Mouse (Mus musculus) layer of hippocampus, postnatal 25 days (tissue): ENCODE measurements at regions not wholly inside any gene's neighbourhood (a gene's known extent, or its start where the extent isn't known, plus 50 kb on each side); places are given as distances from the start of the nearest gene placed in this dataset.
"Not testable (repeated sequence)": the region's sequence is repeated elsewhere in the genome, so short reads cannot be mapped to it uniquely, and the experiment has no call there.

Source experiments
- DNase-seq, 2 experiments: peaks; one replicate each; pipeline ENCODE4 v3.0.0; 2022; ENCODE audit warnings: mixed read lengths in 2 of 2, low spot score in 1 of 2; ENCODE audit errors: extremely low spot score in 1 of 2

DNA sequence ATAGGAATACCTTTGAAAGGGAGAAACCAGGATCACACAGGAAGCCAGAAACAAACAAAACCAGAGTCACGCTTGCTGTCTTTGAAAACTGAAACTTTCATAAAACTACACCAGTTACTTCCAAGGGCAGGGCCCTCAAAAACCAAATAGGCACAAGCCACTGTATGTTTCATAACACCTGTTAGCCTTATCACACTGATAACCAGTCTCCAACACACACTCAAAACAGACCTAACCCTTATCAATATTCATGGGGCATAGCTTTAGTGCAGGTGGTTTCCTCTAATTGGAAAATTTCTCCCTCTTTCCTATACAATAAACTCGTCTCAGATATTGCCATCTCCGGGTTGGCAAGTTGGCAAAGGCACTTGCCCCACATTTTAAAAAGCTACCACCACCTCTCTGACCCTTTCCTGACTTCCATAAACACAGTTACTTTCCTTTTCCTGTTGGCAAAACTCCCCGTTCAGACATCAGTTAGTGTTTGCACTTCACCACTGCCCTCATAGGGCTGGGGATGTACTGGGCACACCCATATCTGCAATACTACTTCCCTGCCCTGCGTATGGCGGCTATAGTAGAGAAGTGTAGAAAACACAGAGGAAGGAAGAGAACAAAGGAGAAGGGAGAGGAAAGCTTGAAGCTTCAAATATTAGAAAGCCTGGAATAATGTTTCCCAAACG, 169.1 kb upstream of the Col8a1 start:
- DNase-seq: no peak

GRCm38 (mm10) chr16:57924130-57924495, 169.6 kb upstream of the Col8a1 start:
- no peak for DNase-seq

GRCm38 (mm10) chr16:57927816-57928215, 173.3 kb upstream of the Col8a1 start:
- DNase-seq: no peak

- DNase-seq: no peak
Observed at GRCm38 (mm10) chr16:57928301-57928700, 173.8 kb upstream of the Col8a1 start.

DNA sequence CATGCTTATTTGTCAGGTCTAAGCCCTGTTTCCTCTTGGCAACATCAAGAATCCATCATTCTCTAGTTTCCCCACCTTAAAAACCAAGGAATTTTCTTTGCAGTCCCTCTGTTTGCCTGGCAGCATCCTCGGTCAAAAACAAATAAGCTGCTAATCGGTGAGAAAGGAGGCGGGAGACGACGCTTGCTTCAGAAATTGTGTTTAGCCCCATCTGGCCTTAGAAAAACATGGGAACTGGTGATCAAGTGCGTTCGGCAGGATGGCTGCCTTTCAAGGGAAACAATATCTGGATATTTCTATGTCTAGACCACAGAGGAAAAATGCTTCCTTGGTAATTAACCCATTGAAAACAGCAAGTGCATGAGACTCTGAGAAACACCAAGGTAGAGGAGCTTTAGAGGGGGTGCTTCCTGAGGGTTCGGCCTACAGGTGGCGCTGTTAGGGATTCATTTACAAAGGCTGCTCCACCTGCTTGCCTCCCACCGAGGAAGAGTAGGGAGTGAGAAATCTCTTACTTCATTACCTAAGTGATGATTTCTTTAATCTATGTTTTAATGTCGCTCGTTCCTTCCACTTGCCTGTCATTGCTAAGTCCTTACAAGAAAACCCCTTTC, 174.7 kb upstream of the Col8a1 start:
- no peak for DNase-seq

- no peak for DNase-seq
Observed at GRCm38 (mm10) chr16:57945404-57945803, 190.9 kb upstream of the Col8a1 start.

GRCm38 (mm10) chr16:57947309-57947708, 192.8 kb upstream of the Col8a1 start:
- DNase-seq: no peak

GRCm38 (mm10) chr16:57949680-57950079, 195.1 kb upstream of the Col8a1 start:
- no peak for DNase-seq

DNA sequence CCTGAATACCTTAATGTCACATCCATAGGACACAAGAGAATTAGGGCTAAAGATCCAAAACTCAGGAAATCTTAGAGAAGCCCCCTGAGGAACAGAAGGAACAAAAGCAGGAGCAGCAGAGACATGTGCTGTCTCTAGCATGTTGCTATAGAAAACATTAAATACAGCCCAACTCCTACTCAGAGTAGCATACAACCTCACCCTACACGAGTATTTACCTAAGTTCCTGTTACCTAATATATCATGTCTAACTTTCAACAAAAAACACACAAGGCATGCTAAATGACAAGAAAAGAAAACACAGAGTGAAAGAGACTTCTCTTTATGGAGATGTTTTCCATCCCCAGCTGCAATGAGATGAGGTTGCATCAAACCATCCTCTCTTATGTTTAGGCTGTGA, 216.4 kb upstream of the Col8a1 start:
- DNase-seq: no peak

- no peak for DNase-seq
Observed at GRCm38 (mm10) chr16:57984111-57984510, 229.6 kb upstream of the Col8a1 start.

GRCm38 (mm10) chr16:58005740-58006139, 251.2 kb upstream of the Col8a1 start:
- DNase-seq: no peak

DNA sequence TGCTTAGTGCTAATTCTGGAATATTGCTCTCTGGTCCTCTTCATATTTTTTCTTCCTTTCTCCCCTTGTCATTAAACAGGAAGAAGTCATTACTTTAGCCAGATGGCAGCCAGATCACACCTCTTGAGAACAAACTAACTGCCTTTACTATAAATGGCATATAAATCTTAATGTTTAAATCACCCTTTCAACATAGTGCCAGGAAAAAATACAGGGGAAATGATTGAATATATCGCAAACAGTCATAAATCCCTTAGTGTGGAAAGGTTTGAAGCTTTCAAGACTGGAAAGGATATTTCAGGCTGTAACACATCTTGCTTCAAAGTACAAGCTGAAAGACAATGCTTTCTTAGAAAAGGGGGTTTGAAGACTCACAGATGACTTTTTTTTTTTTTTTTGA, 259.0 kb upstream of the Col8a1 start:
- DNase-seq: no peak

- DNase-seq: no peak
Observed at GRCm38 (mm10) chr16:58027525-58027924, 273.0 kb upstream of the Col8a1 start.

- not testable (repeated sequence) for DNase-seq
Observed at GRCm38 (mm10) chr16:58028541-58028940, 274.0 kb upstream of the Col8a1 start.

GRCm38 (mm10) chr16:58029674-58030073, 275.1 kb upstream of the Col8a1 start:
- no peak for DNase-seq

GRCm38 (mm10) chr16:58068654-58069271, 314.2 kb upstream of the Col8a1 start:
- no peak for DNase-seq

DNA sequence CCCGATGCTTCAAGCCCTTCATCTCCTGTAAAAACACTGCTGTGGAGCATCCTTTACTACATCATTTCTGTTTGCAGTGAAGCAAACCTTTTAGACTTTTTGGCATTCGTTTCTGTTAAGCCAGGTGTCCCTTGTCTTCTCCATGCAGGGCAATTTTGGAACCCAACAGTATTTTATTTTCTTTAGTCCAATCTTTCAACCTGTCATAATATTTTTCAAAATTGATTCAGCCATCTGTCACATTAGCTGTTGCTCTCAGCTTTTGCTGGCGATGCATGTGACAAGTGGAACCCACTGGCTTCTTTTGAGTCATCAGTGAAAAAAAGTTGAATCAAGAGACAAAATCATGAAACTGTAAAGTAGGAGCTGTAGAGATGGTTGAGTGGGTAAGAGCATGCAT, 317.9 kb upstream of the Col8a1 start:
- no peak for DNase-seq

DNA sequence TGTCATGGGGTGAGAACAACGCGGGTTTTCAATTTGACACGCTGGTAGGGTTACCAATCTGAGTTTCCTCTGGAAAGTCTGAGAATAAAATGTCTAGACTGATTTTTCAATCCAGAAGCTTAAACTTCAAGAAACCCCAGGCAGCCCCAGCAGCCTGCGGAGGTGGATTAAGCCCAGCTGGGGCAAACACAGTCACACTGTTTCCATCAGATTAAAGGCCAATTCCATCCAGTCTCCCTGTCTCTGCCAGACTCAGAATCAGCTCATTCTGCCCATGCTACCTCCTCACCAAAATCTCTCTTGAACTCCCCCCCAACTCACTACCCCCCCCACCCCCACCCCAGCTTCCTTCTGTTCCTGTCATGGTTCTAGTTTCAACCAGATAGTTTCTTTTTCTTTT, 307.9 kb upstream of the Dcbld2 start:
- DNase-seq: no peak

DNA sequence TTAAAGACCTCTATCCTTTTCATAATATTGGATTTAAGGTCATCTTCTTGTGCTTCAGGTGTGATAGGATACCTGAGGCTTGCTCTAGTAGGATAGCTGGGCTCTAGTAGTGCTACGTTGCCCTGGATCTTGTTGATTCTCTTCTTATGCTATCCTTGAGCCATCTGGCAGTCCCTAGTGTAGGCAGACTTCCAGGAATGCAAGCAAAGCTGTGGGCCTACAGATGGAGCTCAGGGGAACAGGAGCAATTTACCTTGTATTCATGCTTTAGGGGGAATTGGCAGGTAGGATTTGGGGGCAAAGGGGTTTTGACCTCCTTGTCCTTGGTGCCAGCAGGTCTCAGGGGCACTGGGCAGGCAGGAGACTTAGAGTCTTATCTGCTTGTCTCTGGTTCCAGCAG, 297.8 kb upstream of the Dcbld2 start:
- DNase-seq: no peak

DNA sequence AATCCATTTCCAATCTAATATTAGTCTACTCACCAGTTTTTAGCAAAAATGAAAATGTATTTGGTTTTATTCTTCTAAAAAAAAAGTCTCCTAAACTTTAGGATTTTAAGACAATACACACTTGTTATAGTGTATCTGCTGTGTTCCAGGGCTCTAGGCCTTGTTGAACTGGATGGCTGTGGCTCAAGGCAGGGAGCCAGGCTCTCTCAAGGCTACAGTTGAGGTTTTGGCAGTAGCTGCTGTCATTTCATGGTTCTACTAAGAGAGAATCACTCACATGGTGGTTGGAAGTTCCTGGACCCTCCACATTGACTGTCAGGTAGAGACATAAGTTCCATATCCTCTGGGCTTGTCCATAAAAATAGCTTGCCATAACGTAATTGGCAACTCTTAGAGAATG, 282.2 kb upstream of the Dcbld2 start:
- no peak for DNase-seq

DNA sequence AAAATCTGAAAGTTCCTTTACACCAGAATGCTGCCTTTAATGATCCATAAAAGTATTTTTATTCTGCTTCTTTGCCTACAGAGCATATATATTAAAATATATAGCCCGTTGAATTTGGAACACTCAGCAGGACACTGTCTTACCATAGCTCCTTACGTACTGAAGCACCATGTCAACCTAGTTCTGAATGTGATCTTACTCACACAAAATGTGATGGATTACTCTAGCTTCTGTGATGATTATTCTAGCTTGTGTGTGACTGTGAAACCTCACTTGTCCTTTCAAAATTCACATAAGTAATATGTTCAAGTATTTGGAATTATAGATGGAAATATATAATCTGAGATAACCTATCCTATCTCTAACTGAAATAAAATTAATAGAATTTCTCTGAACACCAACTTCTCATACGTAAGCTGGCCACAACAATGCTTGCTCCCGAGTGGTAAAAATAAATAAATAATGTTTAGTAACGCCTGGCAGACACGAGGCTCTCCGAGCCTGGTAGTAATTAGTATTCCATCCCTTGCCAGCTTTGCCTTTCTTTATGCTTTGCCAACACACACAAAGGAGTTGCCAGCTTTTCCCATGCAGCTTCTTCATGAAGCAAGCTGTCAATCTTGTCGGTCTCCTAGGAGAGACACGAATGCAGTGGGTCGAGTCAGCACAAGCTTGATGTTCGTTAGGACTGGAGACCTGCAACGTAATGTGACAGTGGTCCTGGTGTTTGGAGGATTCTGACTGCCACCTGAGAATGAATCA, 271.9 kb upstream of the Dcbld2 start:
- peak in 1 of 2 experiments; percentile 3 for DNase-seq
